Mouse (Mus musculus) CH12.LX (cell line): ENCODE measurements around the gene Dusp14. TPM values are rescaled to one million over a fixed set of nuclear protein-coding genes. Genes with fewer than 3 reads are reported as not detected.

Experiments
- DNase-seq: peaks from one replicate; pipeline ENCODE4 v3.0.0-alpha.2; 2013; ENCODE audit errors: extremely low read depth
- H3K27ac ChIP-seq: 2 replicates; pipeline ENCODE4 v1.5.1; 2012; ENCODE audit warnings: low read depth, mild to moderate bottlenecking, control low read depth, moderate library complexity; ENCODE audit not compliant: insufficient read depth
- H3K27me3 ChIP-seq: replicated peaks from 2 replicates; pipeline ENCODE3; 2012; ENCODE audit warnings: inconsistent platforms
- H3K36me3 ChIP-seq, 2 experiments: replicated peaks in 1 of 2; 2 replicates each; pipeline versions ENCODE3 to v1.6.1; 2012; ENCODE audit warnings: inconsistent platforms in 1 of 2, low read length in 1 of 2, mild to moderate bottlenecking in 1 of 2, mixed read lengths in 1 of 2, moderate library complexity in 1 of 2; ENCODE audit not compliant: control insufficient read depth in 1 of 2, insufficient read depth in 1 of 2
- H3K4me1 ChIP-seq, 2 experiments: 2 replicates each; pipeline ENCODE4 v1.6.1; 2012; ENCODE audit warnings: inconsistent platforms in 1 of 2, moderate library complexity in 1 of 2; ENCODE audit not compliant: insufficient read depth in 2 of 2, control insufficient read depth in 1 of 2
- H3K4me2 ChIP-seq: 2 replicates; pipeline ENCODE4 v1.6.1; 2012; ENCODE audit warnings: low read depth, mild to moderate bottlenecking, control low read depth; ENCODE audit not compliant: poor library complexity, insufficient read depth, severe bottlenecking
- H3K4me3 ChIP-seq, 3 experiments: fragments of 150-350 bp in 1 of 3; sonication (generic) in 1 of 3; replicated peaks in 1 of 3; 2 replicates each; pipeline versions ENCODE3 to v1.5.1; 2011 to 2012; ENCODE audit warnings: low read depth in 2 of 3, low read length in 2 of 3, mild to moderate bottlenecking in 2 of 3, moderate library complexity in 2 of 3, control low read depth in 1 of 3, improper control_type of control experiment in 1 of 3, inconsistent platforms in 1 of 3, mixed read lengths in 1 of 3; ENCODE audit not compliant: poor library complexity in 1 of 3
- H3K79me2 ChIP-seq: replicated peaks from 2 replicates; pipeline ENCODE4 v1.6.1; 2012; ENCODE audit warnings: mild to moderate bottlenecking, moderate library complexity; ENCODE audit not compliant: control insufficient read depth, poor library complexity, insufficient read depth, severe bottlenecking; ENCODE audit errors: extremely low read depth
- H3K9ac ChIP-seq: 2 replicates; pipeline ENCODE4 v1.6.1; 2012; ENCODE audit warnings: low read depth, mild to moderate bottlenecking, control low read depth, moderate library complexity; ENCODE audit not compliant: insufficient read depth
- H3K9me3 ChIP-seq: replicated peaks from 2 replicates; pipeline ENCODE3; 2012; ENCODE audit warnings: low read length, inconsistent platforms, mixed read lengths
- BHLHE40 ChIP-seq: IDR thresholded peaks from 2 replicates; pipeline ENCODE4 v1.6.1; 2011; ENCODE audit warnings: mild to moderate bottlenecking, low read depth, low read length, improper control_type of control experiment
- CHD1 ChIP-seq: IDR thresholded peaks from 2 replicates; pipeline ENCODE4 v1.6.1; 2012; ENCODE audit warnings: low read depth, low read length, improper control_type of control experiment, inconsistent platforms
- CHD2 ChIP-seq: IDR thresholded peaks from 2 replicates; pipeline ENCODE4 v1.6.1; 2011; ENCODE audit warnings: low read length, improper control_type of control experiment
- CTCF ChIP-seq, 2 experiments: IDR thresholded peaks in 1 of 2; conservative IDR thresholded peaks in 1 of 2; 2 replicates each; pipeline ENCODE4 v1.5.1; 2011 to 2012; ENCODE audit warnings: low read depth in 2 of 2, low read length in 2 of 2, improper control_type of control experiment in 1 of 2, inconsistent platforms in 1 of 2, mild to moderate bottlenecking in 1 of 2, moderate library complexity in 1 of 2
- E2F4 ChIP-seq: IDR thresholded peaks from 2 replicates; pipeline ENCODE4 v1.6.1; 2011; ENCODE audit warnings: low read depth, low read length, improper control_type of control experiment; ENCODE audit not compliant: insufficient replicate concordance
- ELF1 ChIP-seq: IDR thresholded peaks from 2 replicates; pipeline ENCODE4 v1.6.1; 2014; ENCODE audit warnings: low read depth, mild to moderate bottlenecking, inconsistent platforms, low read length, improper control_type of control experiment
- EP300 ChIP-seq: IDR thresholded peaks from 2 replicates; pipeline ENCODE4 v1.6.1; 2011; ENCODE audit warnings: low read length, improper control_type of control experiment
- ETS1 ChIP-seq: conservative IDR thresholded peaks from 2 replicates; pipeline ENCODE4 v1.6.1; 2012; ENCODE audit warnings: low read depth, mild to moderate bottlenecking, inconsistent platforms, low read length, improper control_type of control experiment, moderate library complexity
- GABPA ChIP-seq: IDR thresholded peaks from 2 replicates; pipeline ENCODE4 v1.6.1; 2012; ENCODE audit warnings: low read depth, low read length, improper control_type of control experiment, inconsistent platforms; ENCODE audit not compliant: insufficient replicate concordance
- HCFC1 ChIP-seq: IDR thresholded peaks from 2 replicates; pipeline ENCODE4 v1.6.1; 2012; ENCODE audit warnings: low read depth, mild to moderate bottlenecking, inconsistent platforms, low read length, improper control_type of control experiment
- IRF4 ChIP-seq: IDR thresholded peaks from 2 replicates; pipeline ENCODE4 v1.6.1; 2014; ENCODE audit warnings: low read depth, mild to moderate bottlenecking, inconsistent platforms, low read length, improper control_type of control experiment
- JUN ChIP-seq: IDR thresholded peaks from 2 replicates; pipeline ENCODE4 v1.6.1; 2011; ENCODE audit warnings: low read depth, mild to moderate bottlenecking, low read length, improper control_type of control experiment, moderate library complexity; ENCODE audit not compliant: insufficient read depth
- JUND ChIP-seq: conservative IDR thresholded peaks from 2 replicates; pipeline ENCODE4 v1.6.1; 2011; ENCODE audit warnings: low read depth, low read length, improper control_type of control experiment
- KAT2A ChIP-seq: IDR thresholded peaks from 2 replicates; pipeline ENCODE4 v1.6.1; 2012; ENCODE audit warnings: low read length, improper control_type of control experiment, inconsistent platforms; ENCODE audit not compliant: insufficient replicate concordance
- MAFK ChIP-seq: IDR thresholded peaks from 2 replicates; pipeline ENCODE4 v1.6.1; 2011; ENCODE audit warnings: low read length, improper control_type of control experiment; ENCODE audit not compliant: insufficient replicate concordance
- MAZ ChIP-seq: IDR thresholded peaks from 2 replicates; pipeline ENCODE4 v1.6.1; 2012; ENCODE audit warnings: low read depth, mild to moderate bottlenecking, inconsistent platforms, low read length, improper control_type of control experiment, moderate library complexity
- MEF2A ChIP-seq: IDR thresholded peaks from 2 replicates; pipeline ENCODE4 v1.6.1; 2014; ENCODE audit warnings: low read depth, mild to moderate bottlenecking, inconsistent platforms, low read length, improper control_type of control experiment, borderline replicate concordance
- MXI1 ChIP-seq: IDR thresholded peaks from 2 replicates; pipeline ENCODE4 v1.6.1; 2011; ENCODE audit warnings: mild to moderate bottlenecking, low read depth, low read length, improper control_type of control experiment
- MYC ChIP-seq: IDR thresholded peaks from 2 replicates; pipeline ENCODE4 v1.6.1; 2011; ENCODE audit warnings: low read depth, mild to moderate bottlenecking, improper control_type of control experiment, low read length
- NELFE ChIP-seq: IDR thresholded peaks from 2 replicates; pipeline ENCODE4 v1.6.1; 2011; ENCODE audit warnings: low read depth, low read length, improper control_type of control experiment
- NRF1 ChIP-seq: IDR thresholded peaks from 2 replicates; pipeline ENCODE4 v1.6.1; 2014; ENCODE audit warnings: low read depth, mild to moderate bottlenecking, inconsistent platforms, low read length, improper control_type of control experiment, moderate library complexity
- PAX5 ChIP-seq: IDR thresholded peaks from 2 replicates; pipeline ENCODE4 v1.6.1; 2012; ENCODE audit warnings: low read length, inconsistent platforms, mixed read lengths
- POLR2A ChIP-seq: IDR thresholded peaks from 2 replicates; pipeline ENCODE4 v1.6.1; 2011; ENCODE audit warnings: low read depth, mild to moderate bottlenecking, improper control_type of control experiment, low read length
- POLR2AphosphoS2 ChIP-seq: IDR thresholded peaks from 2 replicates; pipeline ENCODE4 v1.6.1; 2011; ENCODE audit warnings: low read depth, low read length, improper control_type of control experiment
- RAD21 ChIP-seq: IDR thresholded peaks from 2 replicates; pipeline ENCODE4 v1.6.1; 2011; ENCODE audit warnings: low read depth, mild to moderate bottlenecking, low read length, improper control_type of control experiment, moderate library complexity
- RCOR1 ChIP-seq: conservative IDR thresholded peaks from 2 replicates; pipeline ENCODE4 v1.6.1; 2012; ENCODE audit warnings: low read depth, mild to moderate bottlenecking, inconsistent platforms, low read length, improper control_type of control experiment
- SIN3A ChIP-seq: IDR thresholded peaks from 2 replicates; pipeline ENCODE4 v1.6.1; 2012; ENCODE audit warnings: low read length, improper control_type of control experiment, inconsistent platforms
- SMC3 ChIP-seq: IDR thresholded peaks from 2 replicates; pipeline ENCODE4 v1.6.1; 2011; ENCODE audit warnings: low read depth, low read length, improper control_type of control experiment
- TBP ChIP-seq: conservative IDR thresholded peaks from 2 replicates; pipeline ENCODE4 v1.6.1; 2011; ENCODE audit warnings: low read depth, low read length, improper control_type of control experiment
- TCF12 ChIP-seq: IDR thresholded peaks from 2 replicates; pipeline ENCODE4 v1.6.1; 2014; ENCODE audit warnings: low read depth, mild to moderate bottlenecking, inconsistent platforms, low read length, improper control_type of control experiment
- UBTF ChIP-seq: IDR thresholded peaks from 2 replicates; pipeline ENCODE4 v1.6.1; 2012; ENCODE audit warnings: low read depth, mild to moderate bottlenecking, inconsistent platforms, low read length, improper control_type of control experiment, moderate library complexity
- USF1 ChIP-seq: IDR thresholded peaks from 2 replicates; pipeline ENCODE4 v1.6.1; 2014; ENCODE audit warnings: low read depth, mild to moderate bottlenecking, inconsistent platforms, low read length, improper control_type of control experiment
- USF2 ChIP-seq: conservative IDR thresholded peaks from 2 replicates; pipeline ENCODE4 v1.6.1; 2011; ENCODE audit warnings: low read depth, low read length, improper control_type of control experiment
- ZC3H11A ChIP-seq: IDR thresholded peaks from 2 replicates; pipeline ENCODE4 v1.6.1; 2012; ENCODE audit warnings: low read depth, mild to moderate bottlenecking, inconsistent platforms, low read length, improper control_type of control experiment
- ZKSCAN1 ChIP-seq: IDR thresholded peaks from 2 replicates; pipeline ENCODE4 v1.6.1; 2012; ENCODE audit warnings: low read depth, inconsistent platforms, low read length, improper control_type of control experiment, borderline replicate concordance
- ZMIZ1 ChIP-seq: IDR thresholded peaks from 2 replicates; pipeline ENCODE4 v1.6.1; 2012; ENCODE audit warnings: low read depth, mild to moderate bottlenecking, inconsistent platforms, low read length, improper control_type of control experiment
- ZNF384 ChIP-seq: IDR thresholded peaks from 2 replicates; pipeline ENCODE4 v1.6.1; 2012; ENCODE audit warnings: low read depth, low read length, improper control_type of control experiment, inconsistent platforms
- dilution Hi-C: fragments of 300-500 bp; cut with MboI; formaldehyde crosslinking; loops from 2 replicates; pipeline ENCODE4 v1.14.3; 2020; ENCODE audit warnings: low sequenced_read_pairs; ENCODE audit not compliant: extremely low pct_unique_long_range_greater_than_20kb, extremely low pct_ligation_motif_present
- in situ Hi-C: fragments of 300-500 bp; cut with MboI; formaldehyde crosslinking; loops from 3 replicates; pipeline ENCODE4 v1.14.3; 2019; ENCODE audit warnings: low sequenced_read_pairs, low pct_ligation_motif_present, low pct_unique_long_range_greater_than_20kb, mixed read lengths
- polyA plus RNA-seq: library from polyadenylated mRNA; unstranded; fragments of >175 nt; gene quantifications from 2 replicates; pipeline ENCODE4 v1.2.1, GENCODE M21; 2012; ENCODE audit warnings: low read depth; ENCODE audit not compliant: insufficient read length
- total RNA-seq, 2 experiments: library from RNA; depleted of rRNA; stranded (reverse); fragments of 300-350 nt in 1 of 2; fragments of >200 nt in 1 of 2; gene quantifications; 2 replicates each; pipeline ENCODE4 v1.2.3; 2012 to 2014

The Dusp14 gene
- total and polyA plus RNA-seq, 3 experiments: 52.7 to 127 (median 124) TPM

DNA sequence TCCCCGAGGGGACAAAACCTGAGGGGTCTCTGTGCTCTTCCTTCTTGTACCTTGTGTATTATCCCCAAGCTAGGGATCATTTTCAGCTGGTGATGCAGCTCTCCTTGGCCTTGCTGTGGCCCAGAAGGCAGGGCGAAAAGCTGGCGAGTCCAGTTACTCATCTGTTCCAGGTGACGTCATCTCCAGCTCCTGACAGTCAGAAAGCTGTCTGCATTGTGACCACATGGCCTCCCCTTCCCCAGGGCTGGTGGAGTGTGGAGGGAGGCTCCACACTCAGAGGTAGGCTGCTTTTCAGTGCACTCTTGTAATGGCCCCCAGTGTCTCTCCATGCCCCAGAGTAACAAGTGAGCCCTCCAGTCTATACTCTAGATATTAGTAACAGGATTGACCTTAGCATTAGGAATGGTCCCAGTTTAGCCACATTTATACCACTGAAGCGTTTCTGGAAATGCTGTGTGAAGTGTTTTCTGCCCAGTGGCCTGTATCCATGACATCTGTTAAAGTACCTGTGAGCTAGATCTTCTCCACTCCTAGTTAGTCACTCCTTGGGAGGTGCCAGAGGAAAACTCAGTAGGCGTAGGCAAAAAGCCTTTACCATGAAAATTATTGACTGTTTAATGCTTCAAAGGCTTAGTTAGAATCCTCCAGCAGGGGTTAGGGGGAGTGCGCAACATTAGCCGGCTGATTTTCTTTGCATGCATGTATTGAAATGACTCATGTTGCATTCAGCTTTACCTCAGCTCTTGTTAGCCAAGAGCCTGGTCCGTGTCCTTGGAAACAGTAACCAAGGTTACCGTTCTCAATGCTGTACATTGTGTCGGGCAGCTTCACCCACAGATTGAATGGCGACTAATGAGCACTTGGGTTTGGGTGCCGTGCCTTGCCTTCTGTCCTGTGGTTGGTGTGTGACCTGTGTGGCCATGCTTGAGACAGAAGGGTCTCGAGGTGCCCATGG is 26.0 kb downstream of the Dusp14 start:
- DNase-seq: peak; percentile 98
- no peaks in the 10 kb centered on the region for H3K79me2 ChIP-seq
- peak overlapping the region; percentile 38; the same call in 1 of the 2 replicates for H3K9ac ChIP-seq
- H3K36me3 ChIP-seq: peaks cover 39 to 56% of the 10 kb centered on the region in 2 experiments
- H3K9me3 ChIP-seq: no peaks in the 10 kb centered on the region
- H3K4me2 ChIP-seq: peak overlapping the region; percentile 75
- peaks cover 7 to 39% of the 10 kb centered on the region in 2 experiments for H3K4me1 ChIP-seq
- in situ Hi-C loops: loop anchor here (10.0 kb wide), 1 partner anchor 258 kb away; no protein-coding TSS in a partner anchor
- H3K4me3 ChIP-seq: no peak overlapping the region
- H3K27me3 ChIP-seq: no peaks in the 10 kb centered on the region
- dilution Hi-C loops: no loop called here
- peak overlapping the region; percentile 88 for H3K27ac ChIP-seq
- 0 out of 4 replicates have a peak, but pooled peaks of 1 of the 2 experiments have one; percentile 10 for TF ChIP-seq CTCF (conservative IDR thresholded peaks at IDR 0.05 in 1 of 2, IDR thresholded peaks at IDR 0.05 in 1 of 2; ENCODE audit: low read depth in 2 of 2, low read length in 2 of 2)
- TF ChIP-seq RAD21: no peak; the same call in none of the 2 replicates
- TF ChIP-seq ETS1: peak; percentile 99
- TF ChIP-seq NELFE: peak; percentile 71
- TF ChIP-seq POLR2A: peak; percentile 75
- TF ChIP-seq ZNF384: 0 out of 2 replicates have a peak, but pooled peaks have one; percentile 17
- TF ChIP-seq JUN: peak; percentile 100
- peak; percentile 100 for TF ChIP-seq MYC
- TF ChIP-seq GABPA: no peak
- TF ChIP-seq BHLHE40: peak; percentile 74
- TF ChIP-seq NRF1: no peak
- TF ChIP-seq TCF12: peak; percentile 89
- peak; percentile 75 for TF ChIP-seq POLR2AphosphoS2
- TF ChIP-seq RCOR1: peak; percentile 88
- TF ChIP-seq MAZ: peak; percentile 66
- no peak for TF ChIP-seq ZKSCAN1
- peak; percentile 83 for TF ChIP-seq CHD2
- no peak for TF ChIP-seq UBTF
- TF ChIP-seq KAT2A: no peak
- peak; percentile 40 for TF ChIP-seq USF1
- peak; percentile 65; the same call in 1 of the 2 replicates for TF ChIP-seq TBP
- no peak for TF ChIP-seq ZC3H11A
- TF ChIP-seq IRF4: peak; percentile 99
- TF ChIP-seq ELF1: peak; percentile 29; the same call in 1 of the 2 replicates
- TF ChIP-seq ZMIZ1: peak; percentile 89; the same call in 1 of the 2 replicates
- peak; percentile 98 for TF ChIP-seq MXI1
- TF ChIP-seq MAFK: no peak
- peak; percentile 96 for TF ChIP-seq EP300
- peak; percentile 60 for TF ChIP-seq HCFC1
- TF ChIP-seq USF2: no peak; the same call in 1 of the 2 replicates
- TF ChIP-seq JUND: peak; percentile 99
- no peak for TF ChIP-seq PAX5
- peak; percentile 87 for TF ChIP-seq MEF2A
- peak; percentile 25; the same call in 1 of the 2 replicates for TF ChIP-seq SMC3
- peak; percentile 78; the same call in 1 of the 2 replicates for TF ChIP-seq CHD1
- TF ChIP-seq E2F4: no peak
- TF ChIP-seq SIN3A: peak; percentile 98
